Mouse (Mus musculus): Measurements from ENCODE around the gene Taar4. TPM values are rescaled to one million over a fixed set of nuclear protein-coding genes. Genes with fewer than 3 reads are reported as not detected.
A peak's percentile ranks its signal among the peaks of the same experiment; 100 is the strongest.

Gene Taar4
- polyA plus RNA-seq, 1 experiment, result not detected

GRCm38 (mm10) chr10:23978901-23979705, 18.8 kb downstream of the Taar4 start:
- no peaks in the 10 kb centered on the region for H3K36me3 ChIP-seq (ENCODE audit: control insufficient read depth, insufficient read depth)
- no peaks in the 10 kb centered on the region for H3K27me3 ChIP-seq (ENCODE audit: control insufficient read depth, insufficient read depth, insufficient read length)
- no peak overlapping the region for H3K4me3 ChIP-seq (ENCODE audit: insufficient read depth, poor library complexity, severe bottlenecking)
- no peak overlapping the region for H3ac ChIP-seq (ENCODE audit: control insufficient read depth, insufficient read length, low read depth)
- peak; percentile 31 for TF ChIP-seq CTCF (IDR thresholded peaks at IDR 0.05; ENCODE audit: control insufficient read depth, insufficient read depth, insufficient read length)
- TF ChIP-seq MAX (IDR thresholded peaks at IDR 0.05), result no peak
- TF ChIP-seq CEBPB (IDR thresholded peaks at IDR 0.05; ENCODE audit: low read depth), result no peak
- no peaks in the 10 kb centered on the region for H3K79me3 ChIP-seq (ENCODE audit: low read depth)
- H3K79me2 ChIP-seq (ENCODE audit: control insufficient read depth, insufficient read depth), result no peaks in the 10 kb centered on the region

- Histone ChIP-seq H3K79me2 (ENCODE audit: control insufficient read depth, insufficient read depth) (no peaks in the 10 kb centered on the region), H3K79me3 (ENCODE audit: low read depth) (no peaks in the 10 kb centered on the region), H3K4me3 (ENCODE audit: insufficient read depth, poor library complexity, severe bottlenecking) (no peak within 1 kb of the TSS), H3K27me3 (ENCODE audit: control insufficient read depth, insufficient read depth, insufficient read length) (peaks cover 7% of the 10 kb centered on the region), H3K36me3 (ENCODE audit: control insufficient read depth, insufficient read depth) (no peaks in the 10 kb centered on the region), H3ac (ENCODE audit: control insufficient read depth, insufficient read length, low read depth) (no peak within 1 kb of the TSS)
- TF ChIP-seq CEBPB (IDR thresholded peaks at IDR 0.05; ENCODE audit: low read depth), result no peak
- TF ChIP-seq FOSL1 (IDR thresholded peaks at IDR 0.05; ENCODE audit: insufficient read depth, low read length, poor library complexity, severe bottlenecking), result no peak
- no peak for TF ChIP-seq MYOG (IDR thresholded peaks at IDR 0.05; ENCODE audit: control insufficient read depth, extremely low read depth, insufficient read length)
- TF ChIP-seq CTCF (IDR thresholded peaks at IDR 0.05; ENCODE audit: control insufficient read depth, insufficient read depth, insufficient read length), result no peak
- no peak for TF ChIP-seq MAX (IDR thresholded peaks at IDR 0.05)
- TF ChIP-seq MYOD1 (IDR thresholded peaks at IDR 0.05; ENCODE audit: control insufficient read depth, insufficient read length, low read depth), result no peak
- no peak for TF ChIP-seq USF1 (IDR thresholded peaks at IDR 0.05; ENCODE audit: low read depth)
These were observed 25.3 kb downstream of the Taar4 start, which contains the start of gene Taar6 for GRCm38 (mm10) chr10:23985546-23985945. Gene Taar6 (minus strand): TSS chr10:23985646.

GRCm38 (mm10) chr10:23986419-23986818, 26.1 kb downstream of the Taar4 start:
- Histone ChIP-seq H3ac (ENCODE audit: control insufficient read depth, insufficient read length, low read depth) (no peak overlapping the region), H3K36me3 (ENCODE audit: control insufficient read depth, insufficient read depth) (no peaks in the 10 kb centered on the region), H3K27me3 (ENCODE audit: control insufficient read depth, insufficient read depth, insufficient read length) (peaks cover 7% of the 10 kb centered on the region), H3K79me3 (ENCODE audit: low read depth) (no peaks in the 10 kb centered on the region), H3K4me3 (ENCODE audit: insufficient read depth, poor library complexity, severe bottlenecking) (no peak overlapping the region), H3K79me2 (ENCODE audit: control insufficient read depth, insufficient read depth) (no peaks in the 10 kb centered on the region)
- TF ChIP-seq FOSL1 (IDR thresholded peaks at IDR 0.05; ENCODE audit: insufficient read depth, low read length, poor library complexity, severe bottlenecking) (no peak), MAX (IDR thresholded peaks at IDR 0.05) (no peak), CEBPB (IDR thresholded peaks at IDR 0.05; ENCODE audit: low read depth) (no peak), USF1 (IDR thresholded peaks at IDR 0.05; ENCODE audit: low read depth) (no peak), MYOD1 (IDR thresholded peaks at IDR 0.05; ENCODE audit: control insufficient read depth, insufficient read length, low read depth) (no peak), CTCF (IDR thresholded peaks at IDR 0.05; ENCODE audit: control insufficient read depth, insufficient read depth, insufficient read length) (no peak), MYOG (IDR thresholded peaks at IDR 0.05; ENCODE audit: control insufficient read depth, extremely low read depth, insufficient read length) (no peak)

- H3ac ChIP-seq (ENCODE audit: control insufficient read depth, insufficient read length, low read depth), result no peak within 1 kb of the TSS
- peaks cover 7% of the 10 kb centered on the region for H3K27me3 ChIP-seq (ENCODE audit: control insufficient read depth, insufficient read depth, insufficient read length)
- H3K36me3 ChIP-seq (ENCODE audit: control insufficient read depth, insufficient read depth), result no peaks in the 10 kb centered on the region
- H3K4me3 ChIP-seq (ENCODE audit: insufficient read depth, poor library complexity, severe bottlenecking), result no peak within 1 kb of the TSS
- H3K79me3 ChIP-seq (ENCODE audit: low read depth), result no peaks in the 10 kb centered on the region
- H3K79me2 ChIP-seq (ENCODE audit: control insufficient read depth, insufficient read depth), result no peaks in the 10 kb centered on the region
- TF ChIP-seq MAX (IDR thresholded peaks at IDR 0.05), result no peak
- no peak for TF ChIP-seq USF1 (IDR thresholded peaks at IDR 0.05; ENCODE audit: low read depth)
- no peak for TF ChIP-seq MYOD1 (IDR thresholded peaks at IDR 0.05; ENCODE audit: control insufficient read depth, insufficient read length, low read depth)
- TF ChIP-seq CEBPB (IDR thresholded peaks at IDR 0.05; ENCODE audit: low read depth), result no peak
These were observed 33.1 kb downstream of the Taar4 start, which contains the start of gene Taar7a for GRCm38 (mm10) chr10:23993381-23993780. Gene Taar7a (minus strand): TSS chr10:23993481.

- Histone ChIP-seq H3K4me3 (ENCODE audit: insufficient read depth, poor library complexity, severe bottlenecking) (no peak within 1 kb of the TSS), H3K27me3 (ENCODE audit: control insufficient read depth, insufficient read depth, insufficient read length) (no peaks in the 10 kb centered on the region), H3K79me2 (ENCODE audit: control insufficient read depth, insufficient read depth) (no peaks in the 10 kb centered on the region), H3K79me3 (ENCODE audit: low read depth) (no peaks in the 10 kb centered on the region), H3K36me3 (ENCODE audit: control insufficient read depth, insufficient read depth) (no peaks in the 10 kb centered on the region), H3ac (ENCODE audit: control insufficient read depth, insufficient read length, low read depth) (no peak within 1 kb of the TSS)
- no peak for TF ChIP-seq MYOD1 (IDR thresholded peaks at IDR 0.05; ENCODE audit: control insufficient read depth, insufficient read length, low read depth)
- TF ChIP-seq USF1 (IDR thresholded peaks at IDR 0.05; ENCODE audit: low read depth), result no peak
- no peak for TF ChIP-seq CTCF (IDR thresholded peaks at IDR 0.05; ENCODE audit: control insufficient read depth, insufficient read depth, insufficient read length)
- no peak for TF ChIP-seq FOSL1 (IDR thresholded peaks at IDR 0.05; ENCODE audit: insufficient read depth, low read length, poor library complexity, severe bottlenecking)
- TF ChIP-seq CEBPB (IDR thresholded peaks at IDR 0.05; ENCODE audit: low read depth), result no peak
- TF ChIP-seq MAX (IDR thresholded peaks at IDR 0.05), result no peak
- no peak for TF ChIP-seq MYOG (IDR thresholded peaks at IDR 0.05; ENCODE audit: control insufficient read depth, extremely low read depth, insufficient read length)
These were observed 39.3 kb downstream of the Taar4 start, which contains the start of gene Taar7b for GRCm38 (mm10) chr10:23999639-24000038. Gene Taar7b (plus strand): TSS chr10:23999939.

- no peaks in the 10 kb centered on the region for H3K27me3 ChIP-seq (ENCODE audit: control insufficient read depth, insufficient read depth, insufficient read length)
- no peak overlapping the region for H3K4me3 ChIP-seq (ENCODE audit: insufficient read depth, poor library complexity, severe bottlenecking)
- TF ChIP-seq USF1 (IDR thresholded peaks at IDR 0.05; ENCODE audit: low read depth) (no peak), MAX (IDR thresholded peaks at IDR 0.05) (no peak), MYOG (IDR thresholded peaks at IDR 0.05; ENCODE audit: control insufficient read depth, extremely low read depth, insufficient read length) (no peak), FOSL1 (IDR thresholded peaks at IDR 0.05; ENCODE audit: insufficient read depth, low read length, poor library complexity, severe bottlenecking) (no peak), CEBPB (IDR thresholded peaks at IDR 0.05; ENCODE audit: low read depth) (no peak), CTCF (IDR thresholded peaks at IDR 0.05; ENCODE audit: control insufficient read depth, insufficient read depth, insufficient read length) (no peak), MYOD1 (IDR thresholded peaks at IDR 0.05; ENCODE audit: control insufficient read depth, insufficient read length, low read depth) (no peak)
- H3ac ChIP-seq (ENCODE audit: control insufficient read depth, insufficient read length, low read depth), result no peak overlapping the region
- no peaks in the 10 kb centered on the region for H3K79me2 ChIP-seq (ENCODE audit: control insufficient read depth, insufficient read depth)
- H3K36me3 ChIP-seq (ENCODE audit: control insufficient read depth, insufficient read depth), result no peaks in the 10 kb centered on the region
- no peaks in the 10 kb centered on the region for H3K79me3 ChIP-seq (ENCODE audit: low read depth)
These were observed 46.1 kb downstream of the Taar4 start for GRCm38 (mm10) chr10:24006442-24006841.
